Mouse (Mus musculus): ENCODE measurements around the gene Olfr16. TPM values are rescaled to one million over a fixed set of nuclear protein-coding genes. Genes with fewer than 3 reads are reported as not detected.

Gene Olfr16
- not detected for total RNA-seq (2021)
- long read RNA-seq, experiment 1: 0 reads
- long read RNA-seq, experiment 2: 0 reads

- TF ChIP-seq CTCF (conservative IDR thresholded peaks at IDR 0.05): no peak
- no peak within 1 kb of the TSS for H3K4me3 ChIP-seq
- DNase-seq (ENCODE audit: low spot score in 2 of 2): no peak
- no peak within 1 kb of the TSS for H3K27ac ChIP-seq
These were observed at the start of gene Olfr16 for GRCm38 (mm10) chr1:172950160-172950559. Gene Olfr16 (plus strand): TSS chr1:172950409.

- no peak for DNase-seq (ENCODE audit: low spot score in 2 of 2)
- no peak for TF ChIP-seq CTCF (conservative IDR thresholded peaks at IDR 0.05)
- H3K4me3 ChIP-seq: no peak overlapping the region
- H3K27ac ChIP-seq: no peak overlapping the region
These were observed 46.9 kb upstream of the Olfr16 start for GRCm38 (mm10) chr1:172903313-172903712.

- H3K27ac ChIP-seq: no peak overlapping the region
- no peak for TF ChIP-seq CTCF (conservative IDR thresholded peaks at IDR 0.05)
- no peak for DNase-seq (ENCODE audit: low spot score in 2 of 2)
- H3K4me3 ChIP-seq: no peak overlapping the region
These were observed 33.1 kb upstream of the Olfr16 start for GRCm38 (mm10) chr1:172917115-172917514.

DNA sequence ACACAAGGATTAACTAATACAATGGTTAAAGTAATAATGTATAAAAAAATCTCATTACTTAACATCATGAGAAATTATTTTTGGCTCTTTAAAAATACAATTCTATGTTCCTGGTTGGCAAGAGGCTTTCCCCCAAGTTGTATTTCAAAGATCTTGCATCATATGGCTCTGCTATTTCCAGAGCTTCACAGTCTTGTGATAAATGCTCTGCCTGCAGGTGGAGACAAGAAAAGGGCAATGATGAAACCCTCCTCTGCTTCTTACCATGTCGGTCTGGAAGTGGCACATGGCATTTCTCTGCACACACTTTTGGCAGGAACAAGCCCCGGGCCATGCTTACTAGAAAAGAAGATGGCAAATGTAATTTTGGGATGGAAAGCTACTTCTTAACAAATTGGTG, 31.8 kb upstream of the Olfr16 start:
- no peak for TF ChIP-seq CTCF (conservative IDR thresholded peaks at IDR 0.05)
- no peak overlapping the region for H3K27ac ChIP-seq
- H3K4me3 ChIP-seq: no peak overlapping the region
- no peak for DNase-seq (ENCODE audit: low spot score in 2 of 2)

GRCm38 (mm10) chr1:172932197-172932596, 18.0 kb upstream of the Olfr16 start:
- no peak for TF ChIP-seq CTCF (conservative IDR thresholded peaks at IDR 0.05)
- DNase-seq (ENCODE audit: low spot score in 2 of 2): no peak

GRCm38 (mm10) chr1:172951171-172951720, 1.0 kb downstream of the Olfr16 start:
- H3K27ac ChIP-seq: no peak overlapping the region
- DNase-seq (ENCODE audit: low spot score in 2 of 2): no peak
- TF ChIP-seq CTCF (conservative IDR thresholded peaks at IDR 0.05): no peak

More at GRCm38 (mm10) chr1:172932197-172932596, 18.0 kb upstream of the Olfr16 start:
- Histone ChIP-seq H3K27ac (no peak overlapping the region), H3K4me3 (no peak overlapping the region)

GRCm38 (mm10) chr1:172955376-172955775, 5.2 kb downstream of the Olfr16 start:
- no peak overlapping the region for H3K4me3 ChIP-seq
- no peak overlapping the region for H3K27ac ChIP-seq
- TF ChIP-seq CTCF (conservative IDR thresholded peaks at IDR 0.05): no peak
- no peak for DNase-seq (ENCODE audit: low spot score in 2 of 2)

More at GRCm38 (mm10) chr1:172951171-172951720, 1.0 kb downstream of the Olfr16 start:
- H3K4me3 ChIP-seq: no peak overlapping the region

DNA sequence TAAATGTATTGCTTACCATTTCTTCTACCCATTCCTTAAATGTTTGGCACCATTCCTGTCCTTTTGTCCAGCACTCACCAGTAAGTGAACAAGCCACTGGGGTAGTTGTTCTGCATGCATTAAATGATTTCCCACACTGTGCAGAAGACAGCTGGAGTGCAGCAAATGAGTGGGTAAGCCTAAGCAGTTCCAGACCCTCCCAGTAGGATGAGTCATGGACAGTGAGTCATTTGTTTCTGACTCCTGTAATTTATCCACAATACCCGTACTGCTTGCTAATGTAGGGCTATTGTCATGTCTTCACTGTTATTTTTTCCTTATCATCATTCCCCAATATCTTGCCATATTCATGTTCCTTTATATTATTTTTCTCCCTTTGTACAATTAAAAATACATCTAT, 10.2 kb downstream of the Olfr16 start:
- H3K4me3 ChIP-seq: no peak overlapping the region
- peak; percentile 11 to 55 for DNase-seq (ENCODE audit: low spot score in 2 of 2)
- TF ChIP-seq CTCF (conservative IDR thresholded peaks at IDR 0.05): no peak
- no peak overlapping the region for H3K27ac ChIP-seq

- DNase-seq (ENCODE audit: low spot score in 2 of 2): no peak
- Histone ChIP-seq H3K27ac (no peak overlapping the region), H3K4me3 (no peak overlapping the region)
- no peak for TF ChIP-seq CTCF (conservative IDR thresholded peaks at IDR 0.05)
These were observed 39.8 kb downstream of the Olfr16 start for GRCm38 (mm10) chr1:172989794-172990634.

DNA sequence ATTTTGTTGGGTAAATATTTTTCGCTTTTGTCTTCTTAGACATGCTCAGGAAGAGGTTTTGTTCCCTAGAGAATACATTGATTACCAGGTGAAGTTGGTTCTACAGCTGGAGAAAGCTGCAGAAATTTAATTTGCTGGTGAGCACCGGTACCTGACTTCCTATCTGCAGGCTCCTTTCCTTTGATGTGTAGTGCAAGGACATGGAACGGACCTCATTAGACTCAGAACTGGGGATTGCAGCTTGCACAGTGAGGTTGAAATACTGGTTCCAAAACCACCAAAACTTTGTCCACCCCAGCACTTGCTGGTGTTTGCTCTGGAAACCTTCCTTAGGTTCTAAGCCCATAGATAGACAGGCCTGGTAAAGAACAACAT, 40.4 kb downstream of the Olfr16 start:
- Histone ChIP-seq H3K27ac (no peak overlapping the region), H3K4me3 (no peak overlapping the region)
- no peak for DNase-seq (ENCODE audit: low spot score in 2 of 2)
- TF ChIP-seq CTCF (conservative IDR thresholded peaks at IDR 0.05): no peak

Other genes starting within 250 kb of the Olfr16 start
- not detected for gene Apcs, start 55.4 kb upstream of the Olfr16 start, total RNA-seq (2021)
- gene Olfr1408, start 187.0 kb downstream of the Olfr16 start, total RNA-seq (2021): not detected
- not detected for gene Olfr1406, start 240.2 kb downstream of the Olfr16 start, total RNA-seq (2021)
- not detected for gene Olfr218, start 247.4 kb downstream of the Olfr16 start, total RNA-seq (2021)

All from layer of hippocampus, adult 2 months (tissue).